Mouse (Mus musculus): ENCODE measurements at regions not wholly inside any gene's neighbourhood (a gene's known extent, or its start where the extent isn't known, plus 50 kb on each side); places are given as distances from the start of the nearest gene placed in this dataset.

GRCm38 (mm10) chr11:18396397-18396796 lies 442.7 kb upstream of the Etaa1 start:
- H3K27me3 ChIP-seq (ENCODE audit: control insufficient read depth, insufficient read depth, low read length), result no peaks in the 10 kb centered on the region
- TF ChIP-seq EP300 (IDR thresholded peaks at IDR 0.05; ENCODE audit: low read depth) (no peak), CTCF (IDR thresholded peaks at IDR 0.05; ENCODE audit: low read depth) (no peak)
- H3K4me2 ChIP-seq (ENCODE audit: low read depth), result no peak overlapping the region
- H3K9ac ChIP-seq (replicated peaks), result no peak overlapping the region
- no peaks in the 10 kb centered on the region for H3K36me3 ChIP-seq (replicated peaks; ENCODE audit: control insufficient read depth, insufficient read depth, low read depth)
- H3K4me1 ChIP-seq (replicated peaks; ENCODE audit: control insufficient read depth in 2 of 2, insufficient read depth in 2 of 2, low read length in 1 of 2), result no peaks in the 10 kb centered on the region
- WGBS (ENCODE audit: insufficient replicate concordance), result 53% methylated on average over 6 of the region's 6 CpGs
- no peak overlapping the region for H3K27ac ChIP-seq
- DNase-seq (ENCODE audit: low read depth in 3 of 3, low spot score in 3 of 3) (no peak), ATAC-seq (ENCODE audit: insufficient read depth) (no peak)
- no peaks in the 10 kb centered on the region for H3K9me3 ChIP-seq (ENCODE audit: control insufficient read depth, low read length)
- H3K4me3 ChIP-seq (ENCODE audit: insufficient read depth in 1 of 2, low read depth in 2 of 2, low read length in 2 of 2), result no peak overlapping the region

DNA sequence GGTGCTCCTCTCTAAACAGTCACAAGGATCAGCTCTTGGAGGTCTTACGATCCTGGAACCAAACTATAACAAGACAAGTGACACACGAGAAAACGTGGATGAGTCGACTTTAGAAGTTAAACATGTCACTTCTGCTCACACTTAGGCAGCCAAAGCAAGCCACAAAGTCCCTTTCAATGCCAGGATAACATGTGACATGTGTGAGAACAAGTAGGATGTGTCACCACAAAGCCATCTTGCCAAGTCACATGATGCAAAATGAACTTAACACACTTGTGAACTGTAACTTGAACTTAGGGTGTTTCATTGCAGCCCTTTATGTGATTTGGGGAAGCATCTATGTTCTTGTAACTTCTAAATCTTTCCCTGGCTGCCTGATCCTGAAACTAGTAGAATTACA lies 442.0 kb upstream of the Etaa1 start:
- WGBS (ENCODE audit: insufficient replicate concordance), result 58% methylated on average over 4 of the region's 4 CpGs
- Histone ChIP-seq H3K4me3 (ENCODE audit: insufficient read depth in 1 of 2, low read depth in 2 of 2, low read length in 2 of 2) (no peak overlapping the region), H3K9me3 (ENCODE audit: control insufficient read depth, low read length) (no peaks in the 10 kb centered on the region), H3K9ac (replicated peaks) (no peak overlapping the region), H3K4me1 (replicated peaks; ENCODE audit: control insufficient read depth in 2 of 2, insufficient read depth in 2 of 2, low read length in 1 of 2) (no peaks in the 10 kb centered on the region), H3K4me2 (ENCODE audit: low read depth) (no peak overlapping the region), H3K27me3 (ENCODE audit: control insufficient read depth, insufficient read depth, low read length) (no peaks in the 10 kb centered on the region), H3K27ac (no peak overlapping the region), H3K36me3 (replicated peaks; ENCODE audit: control insufficient read depth, insufficient read depth, low read depth) (no peaks in the 10 kb centered on the region)
- DNase-seq (ENCODE audit: low read depth in 3 of 3, low spot score in 3 of 3) (no peak), ATAC-seq (ENCODE audit: insufficient read depth) (no peak)
- TF ChIP-seq CTCF (IDR thresholded peaks at IDR 0.05; ENCODE audit: low read depth), result no peak
- TF ChIP-seq EP300 (IDR thresholded peaks at IDR 0.05; ENCODE audit: low read depth), result no peak

DNA sequence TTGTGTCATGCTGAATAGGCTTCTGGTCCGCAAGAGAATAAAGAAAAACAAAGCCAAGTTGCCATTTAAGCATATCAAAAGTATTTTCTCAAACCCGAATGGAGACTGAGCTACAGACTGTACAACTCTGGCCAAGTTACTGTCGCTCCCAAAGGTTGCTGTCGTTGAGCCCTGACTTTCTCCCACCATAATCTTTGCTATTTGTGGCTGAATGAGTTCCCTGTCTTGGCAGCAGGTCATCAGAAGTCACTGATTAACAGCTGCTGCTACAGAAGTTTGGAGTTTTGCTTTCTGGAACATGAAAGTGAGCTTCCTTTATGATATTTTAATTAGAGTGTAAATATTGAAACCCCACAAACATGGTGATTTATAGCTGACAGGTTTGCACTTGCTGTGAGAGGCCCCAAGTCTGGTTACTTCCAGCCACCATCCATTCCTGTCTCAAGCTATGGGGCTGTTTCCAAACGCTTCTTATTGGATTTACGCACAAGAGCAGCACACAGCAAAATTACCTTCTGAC lies 419.2 kb upstream of the Etaa1 start:
- H3K4me1 ChIP-seq (replicated peaks; ENCODE audit: control insufficient read depth in 2 of 2, insufficient read depth in 2 of 2, low read length in 1 of 2), result no peaks in the 10 kb centered on the region
- no peak for TF ChIP-seq EP300 (IDR thresholded peaks at IDR 0.05; ENCODE audit: low read depth)
- TF ChIP-seq CTCF (IDR thresholded peaks at IDR 0.05; ENCODE audit: low read depth), result no peak
- no peaks in the 10 kb centered on the region for H3K9me3 ChIP-seq (ENCODE audit: control insufficient read depth, low read length)
- H3K27ac ChIP-seq, result no peak overlapping the region
- no peak for DNase-seq (ENCODE audit: low read depth in 3 of 3, low spot score in 3 of 3)
- 54% methylated on average over 6 of the region's 6 CpGs for WGBS (ENCODE audit: insufficient replicate concordance)
- H3K4me2 ChIP-seq (ENCODE audit: low read depth), result no peak overlapping the region
- H3K36me3 ChIP-seq (replicated peaks; ENCODE audit: control insufficient read depth, insufficient read depth, low read depth), result no peaks in the 10 kb centered on the region
- H3K27me3 ChIP-seq (ENCODE audit: control insufficient read depth, insufficient read depth, low read length), result no peaks in the 10 kb centered on the region
- H3K4me3 ChIP-seq (ENCODE audit: insufficient read depth in 1 of 2, low read depth in 2 of 2, low read length in 2 of 2), result no peak overlapping the region
- ATAC-seq (ENCODE audit: insufficient read depth), result no peak
- H3K9ac ChIP-seq (replicated peaks), result no peak overlapping the region

DNA sequence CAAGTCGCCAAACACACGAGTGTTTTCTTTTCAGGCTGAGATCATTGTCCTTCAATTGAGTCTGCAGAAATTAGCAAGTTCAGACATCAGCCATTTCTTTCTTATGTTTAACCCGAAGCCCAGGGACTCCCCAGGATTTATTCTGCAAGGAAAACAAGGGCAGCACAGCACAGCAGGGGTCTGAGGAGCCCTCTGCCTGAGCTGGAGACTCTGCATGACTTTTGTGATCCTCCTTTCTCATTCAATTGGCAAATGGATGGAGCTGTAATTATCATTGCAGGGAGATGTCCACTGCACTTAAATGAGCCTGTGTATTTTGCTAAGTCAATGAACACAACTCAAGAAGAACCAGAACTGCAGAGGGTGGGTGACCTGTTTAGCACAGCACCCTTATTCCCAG lies 417.6 kb upstream of the Etaa1 start:
- Histone ChIP-seq H3K9me3 (ENCODE audit: control insufficient read depth, low read length) (no peaks in the 10 kb centered on the region), H3K9ac (replicated peaks) (no peak overlapping the region), H3K36me3 (replicated peaks; ENCODE audit: control insufficient read depth, insufficient read depth, low read depth) (no peaks in the 10 kb centered on the region), H3K4me1 (replicated peaks; ENCODE audit: control insufficient read depth in 2 of 2, insufficient read depth in 2 of 2, low read length in 1 of 2) (no peaks in the 10 kb centered on the region), H3K4me2 (ENCODE audit: low read depth) (no peak overlapping the region), H3K27ac (no peak overlapping the region), H3K4me3 (ENCODE audit: insufficient read depth in 1 of 2, low read depth in 2 of 2, low read length in 2 of 2) (no peak overlapping the region), H3K27me3 (ENCODE audit: control insufficient read depth, insufficient read depth, low read length) (no peaks in the 10 kb centered on the region)
- WGBS (ENCODE audit: insufficient replicate concordance), result 27% methylated on average over 3 of the region's 3 CpGs
- no peak for DNase-seq (ENCODE audit: low read depth in 3 of 3, low spot score in 3 of 3)
- no peak for ATAC-seq (ENCODE audit: insufficient read depth)
- TF ChIP-seq EP300 (IDR thresholded peaks at IDR 0.05; ENCODE audit: low read depth) (no peak), CTCF (IDR thresholded peaks at IDR 0.05; ENCODE audit: low read depth) (no peak)

GRCm38 (mm10) chr11:18370861-18371260 lies 417.2 kb upstream of the Etaa1 start:
- no peaks in the 10 kb centered on the region for H3K9me3 ChIP-seq (ENCODE audit: control insufficient read depth, low read length)
- no peaks in the 10 kb centered on the region for H3K36me3 ChIP-seq (replicated peaks; ENCODE audit: control insufficient read depth, insufficient read depth, low read depth)
- 21% methylated on average over 3 of the region's 3 CpGs for WGBS (ENCODE audit: insufficient replicate concordance)
- H3K4me1 ChIP-seq (replicated peaks; ENCODE audit: control insufficient read depth in 2 of 2, insufficient read depth in 2 of 2, low read length in 1 of 2), result no peaks in the 10 kb centered on the region
- H3K27ac ChIP-seq, result no peak overlapping the region
- DNase-seq (ENCODE audit: low read depth in 3 of 3, low spot score in 3 of 3) (no peak), ATAC-seq (ENCODE audit: insufficient read depth) (no peak)
- H3K9ac ChIP-seq (replicated peaks), result no peak overlapping the region
- TF ChIP-seq CTCF (IDR thresholded peaks at IDR 0.05; ENCODE audit: low read depth), result no peak
- TF ChIP-seq EP300 (IDR thresholded peaks at IDR 0.05; ENCODE audit: low read depth), result no peak
- no peak overlapping the region for H3K4me3 ChIP-seq (ENCODE audit: insufficient read depth in 1 of 2, low read depth in 2 of 2, low read length in 2 of 2)
- no peaks in the 10 kb centered on the region for H3K27me3 ChIP-seq (ENCODE audit: control insufficient read depth, insufficient read depth, low read length)
- no peak overlapping the region for H3K4me2 ChIP-seq (ENCODE audit: low read depth)

All from liver, embryonic 14.5 days (tissue).